Mouse (Mus musculus): ENCODE data around the gene Trim17.

- TF ChIP-seq TAL1 (conservative IDR thresholded peaks at IDR 0.05; ENCODE audit: low read depth, low read length), result no peak
- TF ChIP-seq CTCF (IDR thresholded peaks at IDR 0.05; ENCODE audit: low read depth, low read length), result no peak
Observed at GRCm38 (mm10) chr11:58993091-58993670, 38.7 kb downstream of the Trim17 start.
